Mouse (Mus musculus) neural tube, embryonic 12.5 days (tissue): ENCODE results near the gene 4930470P17Rik. TPM values are rescaled to one million over a fixed set of nuclear protein-coding genes. Genes with fewer than 3 reads are reported as not detected.

Source experiments
- ATAC-seq: fragments of 200-750 bp; cut with Nextera tagmentation; 2 replicates; pipeline ENCODE4 v1.8.0; 2017; ENCODE audit warnings: low read depth, mild to moderate bottlenecking, moderate TSS enrichment, moderate library complexity; ENCODE audit not compliant: low FRiP score
- H3K27ac ChIP-seq: fragments of 300-500 bp; sonication (generic); 2 replicates; pipeline ENCODE4 v1.5.1; 2016
- H3K27me3 ChIP-seq: fragments of 300-500 bp; sonication (generic); replicated peaks from 2 replicates; pipeline ENCODE4 v1.6.1; 2016; ENCODE audit warnings: mild to moderate bottlenecking
- H3K36me3 ChIP-seq: fragments of 300-500 bp; sonication (generic); 2 replicates; pipeline ENCODE4 v1.6.1; 2016; ENCODE audit warnings: mild to moderate bottlenecking
- H3K4me1 ChIP-seq: fragments of 300-500 bp; sonication (generic); 2 replicates; pipeline ENCODE4 v1.6.1; 2016
- H3K4me2 ChIP-seq: fragments of 300-500 bp; sonication (generic); replicated peaks from 2 replicates; pipeline ENCODE4 v1.6.1; 2016; ENCODE audit warnings: mild to moderate bottlenecking
- H3K4me3 ChIP-seq: fragments of 300-500 bp; sonication (generic); 2 replicates; pipeline ENCODE4 v1.5.1; 2016
- H3K9ac ChIP-seq: fragments of 300-500 bp; sonication (generic); 2 replicates; pipeline ENCODE4 v1.6.1; 2016; ENCODE audit warnings: mild to moderate bottlenecking
- H3K9me3 ChIP-seq: fragments of 300-500 bp; sonication (generic); 2 replicates; pipeline ENCODE4 v1.6.1; 2016; ENCODE audit warnings: mild to moderate bottlenecking
- WGBS: fragments of 180-500 bp; shearing (Covaris S2); methylation state at CpG from one replicate; pipeline ENCODE4 v1.1.7; 2016; 5-methylcytosine and 5-hydroxymethylcytosine counted together
- polyA plus RNA-seq: library from polyadenylated mRNA; unstranded; fragments of >200 nt; fragmentation: Nextera tagmentation; extraction: Ambion mirVana; gene quantifications from 2 replicates; pipeline ENCODE4 v1.2.1, GENCODE M21; 2016

The 4930470P17Rik gene
- polyA plus RNA-seq, 1 experiment from 2014 or later: not detected

- H3K4me3 ChIP-seq: no peak overlapping the region
- ATAC-seq: no peak
These were observed 62.6 kb downstream of the 4930470P17Rik start for GRCm38 (mm10) chr2:170539211-170539610.

GRCm38 (mm10) chr2:170535841-170536240 lies 66.0 kb downstream of the 4930470P17Rik start:
- ATAC-seq: no peak
- H3K9ac ChIP-seq: no peak overlapping the region

More at GRCm38 (mm10) chr2:170539211-170539610, 62.6 kb downstream of the 4930470P17Rik start:
- H3K9ac ChIP-seq: no peak overlapping the region
- no peaks in the 10 kb centered on the region for H3K9me3 ChIP-seq
- no peak overlapping the region for H3K4me2 ChIP-seq
- no peaks in the 10 kb centered on the region for H3K4me1 ChIP-seq
- no peaks in the 10 kb centered on the region for H3K27me3 ChIP-seq
- 85% methylated on average over 9 of the region's 9 CpGs for WGBS
- H3K27ac ChIP-seq: no peak overlapping the region
- H3K36me3 ChIP-seq: no peaks in the 10 kb centered on the region

GRCm38 (mm10) chr2:170534803-170535174 lies 67.0 kb downstream of the 4930470P17Rik start:
- 93% methylated on average over 11 of the region's 11 CpGs for WGBS
- no peak for ATAC-seq
- Histone ChIP-seq H3K4me2 (no peak overlapping the region), H3K9ac (no peak overlapping the region), H3K27me3 (no peaks in the 10 kb centered on the region), H3K36me3 (no peaks in the 10 kb centered on the region), H3K27ac (no peak overlapping the region), H3K4me3 (no peak overlapping the region), H3K4me1 (no peaks in the 10 kb centered on the region), H3K9me3 (no peaks in the 10 kb centered on the region)

More at GRCm38 (mm10) chr2:170535841-170536240, 66.0 kb downstream of the 4930470P17Rik start:
- Histone ChIP-seq H3K36me3 (no peaks in the 10 kb centered on the region), H3K27ac (no peak overlapping the region), H3K4me3 (no peak overlapping the region), H3K4me1 (no peaks in the 10 kb centered on the region), H3K4me2 (no peak overlapping the region), H3K27me3 (no peaks in the 10 kb centered on the region), H3K9me3 (no peaks in the 10 kb centered on the region)

- 51% methylated on average over 12 of the region's 12 CpGs for WGBS
- H3K4me2 ChIP-seq: no peak overlapping the region
- no peak overlapping the region for H3K4me3 ChIP-seq
- no peaks in the 10 kb centered on the region for H3K9me3 ChIP-seq
- no peak overlapping the region for H3K9ac ChIP-seq
- H3K27ac ChIP-seq: no peak overlapping the region
- H3K27me3 ChIP-seq: no peaks in the 10 kb centered on the region
- no peak for ATAC-seq
- no peaks in the 10 kb centered on the region for H3K36me3 ChIP-seq
- H3K4me1 ChIP-seq: no peaks in the 10 kb centered on the region
These were observed 67.6 kb downstream of the 4930470P17Rik start for GRCm38 (mm10) chr2:170534116-170534802.

GRCm38 (mm10) chr2:170530256-170530655 lies 71.6 kb downstream of the 4930470P17Rik start:
- H3K9ac ChIP-seq: no peak overlapping the region
- WGBS: 87% methylated on average over 3 of the region's 3 CpGs
- no peak for ATAC-seq

GRCm38 (mm10) chr2:170529766-170530165 lies 72.1 kb downstream of the 4930470P17Rik start:
- no peak overlapping the region for H3K27ac ChIP-seq
- H3K9ac ChIP-seq: no peak overlapping the region
- 85% methylated on average over 7 of the region's 7 CpGs for WGBS
- no peak overlapping the region for H3K4me3 ChIP-seq
- no peaks in the 10 kb centered on the region for H3K27me3 ChIP-seq
- H3K4me1 ChIP-seq: no peaks in the 10 kb centered on the region
- H3K4me2 ChIP-seq: no peak overlapping the region
- no peaks in the 10 kb centered on the region for H3K36me3 ChIP-seq
- ATAC-seq: no peak
- no peaks in the 10 kb centered on the region for H3K9me3 ChIP-seq

More at GRCm38 (mm10) chr2:170530256-170530655, 71.6 kb downstream of the 4930470P17Rik start:
- Histone ChIP-seq H3K4me3 (no peak overlapping the region), H3K27me3 (no peaks in the 10 kb centered on the region), H3K27ac (no peak overlapping the region), H3K9me3 (no peaks in the 10 kb centered on the region), H3K4me1 (no peaks in the 10 kb centered on the region), H3K4me2 (no peak overlapping the region), H3K36me3 (no peaks in the 10 kb centered on the region)

Other genes starting within 250 kb of the 4930470P17Rik start
- gene Bcas1, start 174.2 kb downstream of the 4930470P17Rik start, polyA plus RNA-seq: 8.9 and 12.8 TPM in 2 replicates
- 145 and 147 TPM in 2 replicates for gene Pfdn4, start 105.6 kb downstream of the 4930470P17Rik start, polyA plus RNA-seq
- gene Cyp24a1, start 104.9 kb downstream of the 4930470P17Rik start, polyA plus RNA-seq: 0.05 TPM in 2 replicates
- 37.5 and 42.0 TPM in 2 replicates for gene Dok5, start 129.8 kb upstream of the 4930470P17Rik start, polyA plus RNA-seq